Mouse (Mus musculus) brown adipose tissue, adult 24 weeks (tissue): ENCODE data around the gene Syt2. TPM values are rescaled to one million over a fixed set of nuclear protein-coding genes. Genes with fewer than 3 reads are reported as not detected.

Source experiments
- H3K27ac ChIP-seq: fragments of 200-500 bp; replicated peaks from 2 replicates; pipeline ENCODE4 v1.5.1; 2012; ENCODE audit warnings: low read depth, mild to moderate bottlenecking, low read length
- H3K4me1 ChIP-seq: fragments of 200-500 bp; 2 replicates; pipeline ENCODE4 v1.6.1; 2012; ENCODE audit warnings: low read length, mixed read lengths; ENCODE audit not compliant: control insufficient read depth, insufficient read depth, insufficient read length
- H3K4me3 ChIP-seq: fragments of 200-500 bp; 2 replicates; pipeline ENCODE4 v1.5.1; 2012; ENCODE audit warnings: low read depth, mild to moderate bottlenecking, low read length, moderate library complexity; ENCODE audit not compliant: insufficient read depth
- polyA plus RNA-seq: library from polyadenylated mRNA; stranded (reverse); fragments of >200 nt; gene quantifications from 2 replicates; pipeline ENCODE4 v1.2.4, GENCODE M21; 2012; ENCODE audit not compliant: missing spikeins, insufficient read depth, insufficient read length

Gene Syt2
- polyA plus RNA-seq, 1 experiment = not detected

- Histone ChIP-seq H3K27ac (no peak overlapping the region), H3K4me1 (no peaks in the 10 kb centered on the region), H3K4me3 (no peak overlapping the region)
These were observed 80.0 kb downstream of the Syt2 start for GRCm38 (mm10) chr1:134726480-134726879.

DNA sequence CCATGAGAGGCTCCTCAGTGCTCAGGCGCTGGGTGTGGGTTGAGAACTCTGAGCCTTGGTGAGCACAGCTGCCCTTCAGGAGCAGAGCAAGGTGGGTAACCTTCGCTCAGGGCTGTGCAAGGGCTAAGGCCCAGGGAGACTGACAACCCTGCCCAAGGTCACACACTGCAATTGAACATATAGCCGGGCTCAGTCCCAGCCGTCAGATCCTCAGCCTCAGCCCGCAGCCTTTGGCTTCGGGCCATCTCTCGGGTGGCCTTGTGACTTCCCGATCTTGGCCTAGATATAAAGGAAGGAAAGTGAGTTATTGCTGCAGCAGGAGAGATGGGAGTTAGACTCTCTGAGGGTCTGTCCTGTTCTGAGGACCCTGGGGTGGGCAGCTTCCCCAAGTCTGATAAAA, 80.8 kb downstream of the Syt2 start:
- Histone ChIP-seq H3K27ac (no peak overlapping the region), H3K4me3 (no peak overlapping the region), H3K4me1 (no peaks in the 10 kb centered on the region)

- no peaks in the 10 kb centered on the region for H3K4me1 ChIP-seq
- no peak overlapping the region for H3K4me3 ChIP-seq
- no peak overlapping the region for H3K27ac ChIP-seq
These were observed 87.2 kb downstream of the Syt2 start for GRCm38 (mm10) chr1:134733659-134734058.

- H3K4me3 ChIP-seq = no peak overlapping the region
- no peak overlapping the region for H3K27ac ChIP-seq
These were observed 91.0 kb downstream of the Syt2 start for GRCm38 (mm10) chr1:134737463-134737862.

DNA sequence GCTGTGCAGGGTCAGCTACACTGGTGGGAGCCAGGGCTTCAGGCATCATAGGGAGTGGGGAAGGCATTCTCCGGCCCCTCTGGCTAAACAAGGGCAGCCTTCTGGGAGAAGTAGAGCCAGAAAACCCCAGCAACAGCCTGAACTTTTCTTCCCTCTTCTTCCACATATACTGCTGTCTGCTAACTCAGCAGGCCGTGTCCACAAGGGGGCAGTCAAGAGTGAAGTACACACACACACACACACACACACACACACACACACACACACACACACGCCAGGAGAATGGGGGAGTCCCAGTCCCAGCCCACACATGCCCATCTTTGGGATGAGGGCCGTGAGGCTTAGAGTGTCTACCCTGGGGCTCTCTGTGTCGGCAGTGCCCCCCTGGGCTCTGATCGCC, 95.0 kb downstream of the Syt2 start:
- no peak overlapping the region for H3K27ac ChIP-seq
- H3K4me3 ChIP-seq = no peak overlapping the region
- no peaks in the 10 kb centered on the region for H3K4me1 ChIP-seq

More at GRCm38 (mm10) chr1:134737463-134737862, 91.0 kb downstream of the Syt2 start:
- no peaks in the 10 kb centered on the region for H3K4me1 ChIP-seq

GRCm38 (mm10) chr1:134741946-134742661, 95.6 kb downstream of the Syt2 start:
- no peaks in the 10 kb centered on the region for H3K4me1 ChIP-seq
- no peak overlapping the region for H3K27ac ChIP-seq
- no peak overlapping the region for H3K4me3 ChIP-seq

DNA sequence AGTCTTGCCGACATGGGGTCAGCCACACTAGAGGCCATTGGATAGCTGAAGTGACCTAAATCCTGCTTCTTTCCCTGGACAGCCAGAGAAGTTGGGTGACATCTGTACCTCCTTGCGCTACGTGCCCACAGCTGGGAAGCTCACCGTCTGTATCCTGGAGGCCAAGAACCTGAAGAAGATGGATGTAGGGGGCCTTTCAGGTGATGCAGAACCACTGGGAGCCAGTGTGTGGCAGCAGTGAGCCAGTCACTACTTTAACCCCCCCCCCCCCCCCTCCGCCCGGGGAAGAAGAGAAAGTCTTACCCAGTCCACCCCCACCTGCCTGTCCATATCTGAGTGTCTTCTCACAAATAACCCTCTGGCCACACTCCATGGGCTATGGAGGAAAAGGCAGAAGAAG, 99.2 kb downstream of the Syt2 start:
- Histone ChIP-seq H3K27ac (no peak overlapping the region), H3K4me3 (no peak overlapping the region)

GRCm38 (mm10) chr1:134747236-134748174, 101.0 kb downstream of the Syt2 start:
- H3K4me3 ChIP-seq = no peak overlapping the region
- H3K27ac ChIP-seq = no peak overlapping the region
- H3K4me1 ChIP-seq = no peaks in the 10 kb centered on the region

More for the DNA sequence above, 99.2 kb downstream of the Syt2 start:
- H3K4me1 ChIP-seq = no peaks in the 10 kb centered on the region

DNA sequence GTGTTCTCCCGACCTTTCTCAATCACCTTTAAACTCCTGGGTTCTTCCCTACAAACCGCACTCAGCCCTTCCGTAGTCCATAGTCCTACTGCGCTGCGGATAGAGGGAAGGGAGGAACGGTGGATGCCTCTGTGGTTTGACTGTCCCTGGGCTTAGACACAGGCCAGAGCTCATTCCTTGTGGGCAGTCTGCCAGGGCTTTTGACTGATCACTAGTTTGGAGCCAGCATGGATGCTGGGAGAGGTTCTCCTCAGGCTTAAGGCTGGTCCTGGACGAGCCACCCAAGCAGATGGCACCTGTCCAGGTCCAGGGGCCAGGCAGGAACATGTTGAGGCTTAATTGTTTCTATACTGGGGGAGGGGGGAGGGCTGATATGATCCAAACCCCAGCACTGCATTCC, 103.4 kb downstream of the Syt2 start:
- Histone ChIP-seq H3K4me3 (no peak overlapping the region), H3K27ac (no peak overlapping the region), H3K4me1 (no peaks in the 10 kb centered on the region)

DNA sequence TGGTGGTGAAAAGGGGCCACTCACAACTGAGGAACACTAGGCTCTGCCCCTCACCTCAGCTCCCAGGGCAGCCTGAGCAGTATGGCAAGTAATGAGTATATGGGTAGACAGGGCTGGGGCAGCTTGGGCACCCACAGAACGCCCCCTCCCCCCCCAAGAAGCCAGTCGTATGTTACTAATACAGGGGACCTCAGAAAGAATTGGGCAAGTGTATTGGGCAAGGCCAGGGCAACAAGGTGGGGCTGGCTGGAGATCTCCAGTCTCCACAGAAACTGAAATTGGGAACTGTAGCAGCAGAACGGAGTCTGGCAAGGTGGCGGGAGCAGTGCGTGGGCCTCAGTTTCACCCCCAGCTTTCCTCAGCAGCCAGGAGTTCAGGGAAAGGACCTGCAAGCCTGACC, 106.0 kb downstream of the Syt2 start:
- peaks cover 5% of the 10 kb centered on the region for H3K4me1 ChIP-seq
- H3K4me3 ChIP-seq = no peak overlapping the region
- H3K27ac ChIP-seq = no peak overlapping the region

GRCm38 (mm10) chr1:134753751-134754630, 107.5 kb downstream of the Syt2 start:
- Histone ChIP-seq H3K4me1 (peaks cover 5% of the 10 kb centered on the region), H3K27ac (0 out of 2 replicates have a peak overlapping the region, but pooled peaks have one; percentile 2), H3K4me3 (no peak overlapping the region)

DNA sequence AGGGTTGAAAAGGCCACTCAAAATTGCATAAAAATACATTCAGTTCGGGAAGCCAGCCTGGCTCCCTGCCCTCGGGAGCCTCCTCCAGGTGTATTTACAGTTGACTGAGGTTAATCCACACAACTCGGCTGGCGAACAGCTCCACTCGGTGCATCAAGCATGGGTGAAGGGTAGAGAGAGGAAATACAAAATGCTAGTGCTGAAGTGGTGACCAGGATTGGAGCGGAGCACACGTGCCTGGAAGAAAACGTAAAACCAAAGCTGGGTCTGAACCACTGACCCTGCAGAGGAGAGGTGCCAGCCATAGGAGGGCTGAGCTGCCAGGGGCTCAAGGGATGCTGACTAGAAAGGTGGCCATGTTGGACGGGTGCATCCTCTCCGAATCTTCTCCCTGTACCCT, 108.3 kb downstream of the Syt2 start:
- no peak overlapping the region for H3K4me3 ChIP-seq
- no peak overlapping the region for H3K27ac ChIP-seq
- peaks cover 5% of the 10 kb centered on the region for H3K4me1 ChIP-seq

DNA sequence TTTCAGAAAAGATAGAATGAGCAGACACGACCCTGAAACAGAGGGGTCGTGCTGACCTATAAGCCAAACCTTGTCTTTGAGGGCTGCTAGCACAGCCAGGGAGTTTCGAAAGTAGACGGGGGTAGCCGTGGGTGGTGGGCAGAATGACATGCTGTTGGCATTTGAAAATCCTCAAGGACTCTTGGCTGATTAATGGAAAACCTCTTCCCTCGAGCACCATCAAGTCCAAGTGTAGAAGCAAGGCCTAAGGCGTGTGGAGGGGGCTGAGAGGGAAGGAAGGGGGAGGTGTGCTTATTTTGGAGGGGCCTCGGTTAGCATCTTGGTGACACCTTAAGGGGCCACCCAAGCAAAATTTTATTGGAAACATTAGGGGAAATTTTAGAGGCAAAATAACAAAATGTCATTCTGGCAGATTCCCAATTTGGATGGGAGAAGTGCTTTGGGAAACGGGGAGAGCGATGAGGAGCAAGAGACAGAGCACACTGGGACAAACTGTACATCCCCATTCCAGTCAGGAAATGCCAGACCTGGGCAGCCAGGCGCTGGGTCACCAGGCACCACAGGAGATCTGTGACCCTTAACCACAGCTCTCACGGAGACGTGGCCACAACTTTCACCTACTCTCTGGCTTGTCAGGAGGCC, 109.2 kb downstream of the Syt2 start:
- Histone ChIP-seq H3K4me3 (no peak overlapping the region), H3K4me1 (peaks cover 5% of the 10 kb centered on the region), H3K27ac (peak overlapping the region; percentile 15; the same call in 1 of the 2 replicates)

- no peak overlapping the region for H3K4me3 ChIP-seq
- no peak overlapping the region for H3K27ac ChIP-seq
These were observed 109.9 kb downstream of the Syt2 start for GRCm38 (mm10) chr1:134756190-134756873.

More at GRCm38 (mm10) chr1:134756190-134756873, 109.9 kb downstream of the Syt2 start:
- peaks cover 5% of the 10 kb centered on the region for H3K4me1 ChIP-seq
